Mouse (Mus musculus): Measurements from ENCODE around the gene Rnf144b.

- TF ChIP-seq CTCF (IDR thresholded peaks at IDR 0.05; ENCODE audit: control insufficient read depth, insufficient read depth, low read length) (no peak), POLR2A (IDR thresholded peaks at IDR 0.05; ENCODE audit: borderline replicate concordance, control insufficient read depth, low read depth, low read length) (no peak)
These were observed 46.3 kb upstream of the Rnf144b start for GRCm38 (mm10) chr13:47076156-47076555.

Measured in bone marrow, adult 2 months (tissue).